Mouse (Mus musculus) stomach, embryonic 14.5 days (tissue): ENCODE measurements at regions not wholly inside any gene's neighbourhood (a gene's known extent, or its start where the extent isn't known, plus 50 kb on each side); places are given as distances from the start of the nearest gene placed in this dataset.
A peak's percentile ranks its signal among the peaks of the same experiment; 100 is the strongest.

Experiments used
- ATAC-seq: fragments of 200-750 bp; cut with Nextera tagmentation; 2 replicates; pipeline ENCODE4 v1.8.0; 2017; ENCODE audit warnings: low read depth, moderate TSS enrichment; ENCODE audit not compliant: insufficient number of reproducible peaks, insufficient read depth, low FRiP score
- H3K27ac ChIP-seq: fragments of 300-500 bp; sonication (generic); 2 replicates; pipeline ENCODE4 v1.5.1; 2014; ENCODE audit warnings: mild to moderate bottlenecking, low read length, moderate library complexity, mixed read lengths
- H3K27me3 ChIP-seq: fragments of 300-500 bp; sonication (generic); 2 replicates; pipeline ENCODE4 v1.6.1; 2014; ENCODE audit warnings: low read length, control low read depth, mixed read lengths; ENCODE audit not compliant: control insufficient read depth, insufficient read depth
- H3K36me3 ChIP-seq: fragments of 300-500 bp; sonication (generic); 2 replicates; pipeline ENCODE4 v1.6.1; 2014; ENCODE audit warnings: mild to moderate bottlenecking, control low read depth, low read length, moderate library complexity, mixed read lengths; ENCODE audit not compliant: control insufficient read depth, insufficient read depth
- H3K4me1 ChIP-seq: fragments of 300-500 bp; sonication (generic); 2 replicates; pipeline ENCODE4 v1.6.1; 2014; ENCODE audit warnings: low read length, control low read depth, mixed read lengths; ENCODE audit not compliant: control insufficient read depth, insufficient read depth
- H3K4me2 ChIP-seq: fragments of 300-500 bp; sonication (generic); replicated peaks from 2 replicates; pipeline ENCODE4 v1.6.1; 2014; ENCODE audit warnings: low read depth, low read length, control low read depth
- H3K4me3 ChIP-seq: fragments of 300-500 bp; sonication (generic); 2 replicates; pipeline ENCODE4 v1.5.1; 2014; ENCODE audit warnings: low read depth, low read length, control low read depth
- H3K9ac ChIP-seq: fragments of 300-500 bp; sonication (generic); replicated peaks from 2 replicates; pipeline ENCODE4 v1.6.1; 2014; ENCODE audit warnings: low read depth, mild to moderate bottlenecking, control low read depth, low read length, moderate library complexity, mixed read lengths
- H3K9me3 ChIP-seq: fragments of 300-500 bp; sonication (generic); 2 replicates; pipeline ENCODE4 v1.6.1; 2016; ENCODE audit warnings: low read depth, low read length, control low read depth; ENCODE audit not compliant: control insufficient read depth
- WGBS: fragments of 180-500 bp; shearing (Covaris S2); extraction: QIAGEN DNeasy Blood & Tissue Kit; methylation state at CpG from one replicate; pipeline ENCODE4 v1.1.7; 2014; 5-methylcytosine and 5-hydroxymethylcytosine counted together

DNA sequence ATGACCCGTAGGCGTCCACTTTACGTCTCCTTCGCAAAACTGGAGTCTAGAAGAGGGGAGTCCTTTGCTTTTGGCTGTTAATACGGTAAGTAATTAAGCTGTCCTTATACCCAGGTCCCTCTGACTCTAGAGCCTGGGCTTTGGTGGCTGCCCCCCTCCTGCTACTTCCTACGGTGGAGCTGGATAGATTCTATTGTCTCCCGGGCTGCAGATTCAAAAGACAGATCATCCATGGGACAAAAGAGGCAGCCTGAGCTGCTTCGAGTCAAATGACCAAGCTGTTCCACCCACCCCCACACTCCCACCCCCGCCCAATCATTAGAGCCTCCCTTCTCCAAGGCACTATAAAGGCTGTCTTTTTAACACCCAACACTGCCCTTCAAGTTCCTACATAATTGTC is 70.5 kb upstream of the Rgma start:
- ATAC-seq, result no peak

DNA sequence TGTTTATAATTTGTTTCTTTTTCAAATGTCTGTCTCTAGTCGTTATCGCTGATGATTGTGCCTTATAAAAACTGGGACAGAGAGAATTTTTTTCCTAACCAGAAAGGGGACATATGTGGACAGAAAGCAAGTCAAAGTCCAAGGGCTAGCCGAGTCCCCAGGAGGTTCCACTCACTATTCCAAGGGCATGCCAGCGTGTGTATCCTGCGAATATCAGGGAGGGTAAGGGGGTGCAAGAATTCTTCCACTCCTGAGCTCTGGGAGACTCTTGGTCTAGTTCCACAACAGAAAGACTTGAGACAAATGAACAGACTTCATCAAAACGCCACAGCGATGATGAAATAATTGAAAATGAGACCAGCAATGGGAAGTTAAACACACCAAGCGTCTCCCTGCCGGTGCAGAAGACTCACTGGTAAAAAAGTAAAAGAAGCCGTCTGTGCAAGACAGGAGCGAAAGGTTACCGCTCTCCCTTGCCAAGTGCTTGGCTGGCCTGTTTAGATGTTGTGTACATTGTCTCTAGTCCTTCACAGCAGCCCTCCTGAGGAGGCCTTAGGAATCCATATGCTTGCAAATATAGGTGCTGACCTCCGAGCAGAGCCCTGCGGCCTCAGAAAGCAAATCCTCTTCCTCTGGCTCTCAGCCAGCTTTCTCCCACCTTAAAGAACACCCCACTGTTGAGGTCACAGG is 69.9 kb upstream of the Rgma start:
- 0 out of 2 replicates have a peak overlapping the region, but pooled peaks have one; percentile 3 for H3K4me2 ChIP-seq
- whole genome bisulfite sequencing, result 24% methylated on average over 14 of the region's 14 CpGs
- no peak for ATAC-seq
- H3K27me3 ChIP-seq, result no peaks in the 10 kb centered on the region
- 0 out of 2 replicates have a peak overlapping the region, but pooled peaks have one; percentile 15 for H3K27ac ChIP-seq
- H3K4me3 ChIP-seq, result no peak overlapping the region
- H3K9ac ChIP-seq, result no peak overlapping the region
- peaks cover 21% of the 10 kb centered on the region for H3K4me1 ChIP-seq
- no peaks in the 10 kb centered on the region for H3K36me3 ChIP-seq
- no peaks in the 10 kb centered on the region for H3K9me3 ChIP-seq

More for the DNA sequence above, 70.5 kb upstream of the Rgma start:
- no peak overlapping the region for H3K27ac ChIP-seq
- H3K4me2 ChIP-seq, result no peak overlapping the region
- no peak overlapping the region for H3K9ac ChIP-seq
- H3K36me3 ChIP-seq, result no peaks in the 10 kb centered on the region
- H3K4me3 ChIP-seq, result no peak overlapping the region
- no peaks in the 10 kb centered on the region for H3K9me3 ChIP-seq
- 35% methylated on average over 9 of the region's 9 CpGs for WGBS
- H3K27me3 ChIP-seq, result no peaks in the 10 kb centered on the region
- H3K4me1 ChIP-seq, result peaks cover 21% of the 10 kb centered on the region

DNA sequence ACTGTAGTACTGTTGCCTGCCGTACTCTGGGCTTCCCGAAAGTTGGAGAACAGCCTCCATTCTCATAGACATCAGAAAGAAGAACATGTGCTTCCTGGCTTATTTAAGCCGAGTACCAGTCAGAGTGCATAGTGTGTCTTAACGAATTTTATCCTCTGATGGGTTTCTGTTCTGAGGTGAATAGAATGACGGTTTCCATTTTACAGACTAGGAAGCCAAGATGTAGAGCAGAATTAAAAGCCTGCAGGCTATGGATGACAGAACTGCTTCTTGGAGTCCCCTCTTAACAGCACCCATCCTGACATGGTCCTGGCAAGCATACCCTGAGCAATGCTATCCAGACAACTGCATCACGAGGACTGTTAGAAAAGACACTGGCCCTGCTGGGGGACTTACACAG is 69.0 kb upstream of the Rgma start:
- no peaks in the 10 kb centered on the region for H3K27me3 ChIP-seq
- no peak overlapping the region for H3K27ac ChIP-seq
- ATAC-seq, result no peak
- no peaks in the 10 kb centered on the region for H3K36me3 ChIP-seq
- WGBS, result 53% methylated on average over 6 of the region's 6 CpGs
- peaks cover 21% of the 10 kb centered on the region for H3K4me1 ChIP-seq
- H3K4me2 ChIP-seq, result no peak overlapping the region
- no peaks in the 10 kb centered on the region for H3K9me3 ChIP-seq
- H3K9ac ChIP-seq, result no peak overlapping the region
- no peak overlapping the region for H3K4me3 ChIP-seq

DNA sequence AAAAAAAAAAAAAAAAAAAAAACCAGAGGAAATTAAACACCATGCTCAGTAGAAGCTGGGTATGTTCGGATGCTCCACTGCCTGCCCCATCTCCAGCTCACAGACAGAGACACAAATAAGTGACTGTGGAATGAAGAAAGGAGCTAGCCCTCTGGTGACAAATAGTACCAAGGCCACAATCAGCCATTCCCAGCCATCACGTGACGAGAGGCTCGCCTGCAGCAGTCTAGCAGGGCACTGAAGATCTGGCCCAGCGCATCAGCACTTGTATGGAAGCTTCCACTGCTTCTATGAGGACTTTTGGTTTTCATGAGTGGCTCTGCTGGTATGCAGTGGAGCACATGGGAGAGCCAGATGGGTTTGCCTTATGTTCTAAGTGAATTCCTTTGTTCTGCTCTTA is 68.6 kb upstream of the Rgma start:
- ATAC-seq, result no peak
- H3K4me3 ChIP-seq, result no peak overlapping the region
- H3K27ac ChIP-seq, result no peak overlapping the region
- H3K4me2 ChIP-seq, result no peak overlapping the region
- H3K9ac ChIP-seq, result no peak overlapping the region
- peaks cover 21% of the 10 kb centered on the region for H3K4me1 ChIP-seq
- no peaks in the 10 kb centered on the region for H3K9me3 ChIP-seq
- WGBS, result 75% methylated on average over 5 of the region's 5 CpGs
- no peaks in the 10 kb centered on the region for H3K27me3 ChIP-seq
- no peaks in the 10 kb centered on the region for H3K36me3 ChIP-seq

DNA sequence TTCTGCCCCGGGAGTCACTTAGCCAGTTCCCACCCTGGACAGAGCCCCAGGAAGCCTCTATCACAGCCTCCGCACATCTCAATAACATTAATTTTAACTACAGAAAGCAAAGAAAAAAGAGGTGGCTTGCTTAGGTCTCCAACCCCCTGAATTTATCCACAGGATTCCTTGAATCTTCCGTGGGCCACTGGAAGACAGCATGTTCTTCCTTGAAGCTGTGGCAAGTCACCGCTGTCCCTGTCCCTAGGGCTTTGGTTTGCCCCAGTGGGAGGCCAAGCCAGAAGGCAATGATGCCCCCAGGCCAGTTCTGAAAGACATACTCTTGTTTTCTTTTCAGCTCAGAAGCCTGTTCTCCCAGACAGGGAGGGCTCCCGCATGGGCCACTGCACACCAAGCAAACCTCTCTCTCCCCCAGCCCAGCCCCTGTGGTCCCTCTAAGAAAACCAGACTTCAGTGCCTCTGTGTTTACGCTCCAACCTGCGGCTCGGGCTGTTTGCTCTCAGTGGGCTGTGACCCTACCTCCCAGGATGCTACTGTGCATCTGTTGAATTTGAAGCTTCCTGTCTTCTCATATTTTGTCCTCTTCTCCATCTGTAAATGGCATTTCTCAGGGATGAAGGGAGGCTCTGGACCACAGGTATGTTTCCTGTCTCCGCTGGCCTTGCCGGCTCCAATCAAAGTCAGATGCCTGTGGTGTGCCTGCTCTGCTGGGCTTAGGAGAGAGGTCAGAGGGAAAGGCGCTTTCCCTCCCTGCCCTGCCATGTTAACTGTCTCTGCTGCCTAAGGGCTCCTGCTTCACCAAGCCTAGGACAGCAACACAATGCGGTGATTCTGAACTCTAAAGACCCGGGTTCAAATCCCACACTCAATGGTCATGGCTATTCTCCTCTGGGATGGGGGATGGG is 67.5 kb upstream of the Rgma start:
- Histone ChIP-seq H3K9me3 (no peaks in the 10 kb centered on the region), H3K9ac (no peak overlapping the region), H3K27me3 (no peaks in the 10 kb centered on the region), H3K27ac (no peak overlapping the region), H3K4me2 (no peak overlapping the region), H3K4me3 (no peak overlapping the region), H3K36me3 (no peaks in the 10 kb centered on the region), H3K4me1 (peaks cover 21% of the 10 kb centered on the region)
- ATAC-seq, result no peak
- WGBS, result 42% methylated on average over 13 of the region's 13 CpGs

DNA sequence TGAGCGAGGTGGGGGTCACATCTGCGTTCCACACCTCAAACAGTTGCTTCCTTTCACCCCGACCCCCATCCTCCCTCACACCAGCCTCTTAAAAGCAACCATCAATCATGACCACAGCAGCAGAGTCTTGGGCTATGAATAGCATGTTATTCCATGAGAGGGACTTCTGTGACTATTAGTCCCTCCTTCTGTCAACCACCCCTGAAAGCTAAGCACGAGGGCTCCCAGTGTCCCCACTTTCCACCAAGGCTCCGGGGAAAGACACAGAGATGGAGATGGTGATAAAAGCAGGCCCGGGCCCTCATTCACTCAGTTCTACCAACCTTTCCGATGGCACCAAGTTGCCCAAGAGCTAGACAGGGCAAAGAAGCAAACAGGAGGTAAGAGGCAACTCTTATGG is 66.3 kb upstream of the Rgma start:
- 56% methylated on average over 7 of the region's 7 CpGs for WGBS
- no peak for ATAC-seq
- Histone ChIP-seq H3K9ac (no peak overlapping the region), H3K36me3 (no peaks in the 10 kb centered on the region), H3K9me3 (no peaks in the 10 kb centered on the region), H3K4me1 (peaks cover 21% of the 10 kb centered on the region), H3K4me3 (no peak overlapping the region), H3K27ac (no peak overlapping the region), H3K27me3 (no peaks in the 10 kb centered on the region), H3K4me2 (no peak overlapping the region)

DNA sequence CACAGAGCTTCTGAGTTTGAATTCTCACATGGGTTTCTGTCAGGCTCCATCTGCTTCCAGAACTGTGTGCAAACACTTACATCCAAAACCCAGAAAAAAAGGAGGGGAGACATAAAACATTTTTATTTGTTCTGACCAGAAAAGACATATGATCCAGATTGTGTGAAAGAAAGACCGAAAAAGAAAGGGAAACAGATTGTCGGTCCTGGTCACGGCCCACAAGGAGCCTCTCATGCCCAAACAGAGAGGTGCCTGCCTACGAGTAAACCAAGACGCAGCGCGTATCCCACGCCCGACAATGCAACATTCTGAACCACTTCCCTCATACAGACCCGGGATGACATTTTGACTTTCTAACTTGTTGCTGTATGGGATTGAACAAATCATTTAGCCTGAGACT is 65.3 kb upstream of the Rgma start:
- H3K9ac ChIP-seq, result no peak overlapping the region
- no peaks in the 10 kb centered on the region for H3K9me3 ChIP-seq
- no peak for ATAC-seq
- no peaks in the 10 kb centered on the region for H3K36me3 ChIP-seq
- H3K27me3 ChIP-seq, result no peaks in the 10 kb centered on the region
- 92% methylated on average over 10 of the region's 10 CpGs for WGBS
- no peak overlapping the region for H3K27ac ChIP-seq
- H3K4me2 ChIP-seq, result no peak overlapping the region
- H3K4me3 ChIP-seq, result no peak overlapping the region
- H3K4me1 ChIP-seq, result peaks cover 18% of the 10 kb centered on the region

DNA sequence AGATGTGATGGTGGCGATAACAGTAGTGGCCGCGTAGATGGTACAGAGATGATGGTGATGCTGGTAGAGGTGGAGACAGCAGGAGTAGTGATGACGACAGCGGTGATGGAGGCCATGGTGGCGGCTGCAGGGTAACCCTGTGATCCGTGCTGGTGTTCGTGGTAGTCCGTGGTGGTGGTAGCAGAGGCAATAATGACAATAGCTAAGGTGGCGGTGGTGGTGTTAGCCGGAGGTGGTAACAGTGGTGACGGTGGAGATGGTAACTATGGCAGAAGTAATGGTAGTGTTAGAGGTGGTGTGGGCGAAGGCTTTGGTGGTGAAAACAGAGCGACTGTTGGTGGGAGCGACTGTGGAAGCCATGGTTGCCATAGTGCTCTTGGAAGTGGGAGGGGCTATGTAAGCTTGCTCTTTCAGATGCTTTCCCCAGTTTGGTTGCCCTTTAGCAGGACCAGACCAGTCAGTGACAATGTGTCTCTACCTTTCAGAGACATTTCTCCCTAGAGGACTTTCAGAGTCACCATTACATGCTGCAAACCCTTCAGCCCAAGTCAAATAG is 64.7 kb upstream of the Rgma start:
- Histone ChIP-seq H3K27me3 (no peaks in the 10 kb centered on the region), H3K27ac (no peak overlapping the region), H3K36me3 (no peaks in the 10 kb centered on the region), H3K4me1 (peaks cover 17% of the 10 kb centered on the region), H3K4me3 (no peak overlapping the region), H3K9ac (no peak overlapping the region), H3K9me3 (no peaks in the 10 kb centered on the region), H3K4me2 (no peak overlapping the region)
- ATAC-seq, result no peak
- 97% methylated on average over 15 of the region's 15 CpGs for WGBS
